Mouse (Mus musculus): ENCODE results near the gene Scd2. TPM values are rescaled to one million over a fixed set of nuclear protein-coding genes. Genes with fewer than 3 reads are reported as not detected.
"Not testable (repeated sequence)": the region's sequence is repeated elsewhere in the genome, so short reads cannot be mapped to it uniquely, and the experiment has no call there.

Gene Scd2
- 6.7 and 7.7 TPM in 2 replicates for polyA plus RNA-seq (2012; ENCODE audit: insufficient read depth, insufficient read length, missing spikeins)

DNA sequence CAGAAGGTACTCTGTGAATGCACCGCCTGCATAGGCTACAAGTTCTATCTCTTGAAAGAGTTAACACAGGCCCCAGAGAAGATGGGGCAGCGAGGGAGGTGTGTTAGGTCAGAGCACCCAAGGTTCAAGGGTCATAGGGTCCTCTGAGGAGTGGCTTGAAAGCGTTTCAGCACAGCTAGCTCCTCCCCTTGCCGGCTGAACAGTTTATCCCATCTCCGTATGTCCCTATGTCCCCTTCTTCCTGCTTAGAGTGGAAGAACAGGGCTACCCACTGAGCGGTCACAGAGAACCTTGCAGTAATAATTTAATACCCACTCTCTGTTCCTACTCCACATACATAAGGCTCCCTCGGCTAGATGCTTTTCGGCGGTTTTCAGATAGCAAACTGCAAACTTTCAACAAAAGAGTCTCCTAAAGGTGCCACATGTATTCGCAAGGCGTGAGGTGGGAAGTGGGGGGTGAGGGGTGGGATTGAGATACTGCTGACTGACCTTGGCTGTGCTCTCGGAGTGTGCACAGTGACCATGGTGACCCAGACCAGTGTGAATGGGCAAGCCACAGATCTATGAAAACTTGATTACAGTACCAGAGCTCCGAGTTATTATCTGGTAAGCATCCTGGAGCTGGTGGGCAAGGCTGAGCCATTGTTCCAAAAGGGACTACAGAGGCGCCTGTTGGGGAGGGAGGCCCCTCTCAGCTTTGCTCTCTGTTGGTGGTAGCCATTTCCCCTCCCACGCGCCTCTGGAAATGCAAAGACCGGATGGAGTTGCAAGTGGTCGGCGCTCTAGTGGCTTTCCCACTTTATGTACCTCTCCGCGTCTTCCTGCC lies at the start of gene Scd2:
Scd2 (plus strand) TSS at position 734 of the 828 bp plus-strand sequence.
- Histone ChIP-seq H3K27ac (ENCODE audit: insufficient read depth, low read depth, low read length) (peak within 1 kb of the TSS; percentile 98), H3K4me3 (ENCODE audit: insufficient read depth, low read length) (peak within 1 kb of the TSS; percentile 98), H3K4me1 (ENCODE audit: control insufficient read depth, insufficient read depth, low read length) (peaks cover 20% of the 10 kb centered on the region)
- TF ChIP-seq POLR2A (IDR thresholded peaks at IDR 0.05; ENCODE audit: borderline replicate concordance, low read depth, low read length): no peak
- no peak for TF ChIP-seq CTCF (IDR thresholded peaks at IDR 0.05; ENCODE audit: low read depth, low read length)

DNA sequence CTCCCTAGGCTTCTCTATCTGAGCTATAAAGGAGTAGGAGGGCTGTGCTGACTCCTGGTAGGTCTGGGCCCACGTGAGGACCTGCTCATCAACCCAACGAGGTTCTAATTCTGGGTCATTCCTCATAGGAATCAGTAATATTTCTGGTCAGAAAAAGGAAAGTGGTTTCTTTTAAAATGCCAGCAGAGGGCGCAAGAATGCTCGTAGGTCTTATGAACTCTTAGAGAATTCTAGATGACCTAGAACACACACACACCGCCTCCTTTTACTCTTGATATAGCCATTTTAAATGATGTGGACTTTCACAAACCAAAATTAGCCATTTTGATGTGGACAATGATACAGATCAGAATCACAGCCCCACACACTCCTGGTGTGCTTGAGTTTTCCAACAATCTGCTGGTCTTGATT lies 47.7 kb upstream of the Scd2 start:
- TF ChIP-seq CTCF (IDR thresholded peaks at IDR 0.05; ENCODE audit: low read depth, low read length) (no peak), POLR2A (IDR thresholded peaks at IDR 0.05; ENCODE audit: borderline replicate concordance, low read depth, low read length) (no peak)
- Histone ChIP-seq H3K27ac (ENCODE audit: insufficient read depth, low read depth, low read length) (no peak overlapping the region), H3K4me3 (ENCODE audit: insufficient read depth, low read length) (no peak overlapping the region), H3K4me1 (ENCODE audit: control insufficient read depth, insufficient read depth, low read length) (peaks cover 27% of the 10 kb centered on the region)

DNA sequence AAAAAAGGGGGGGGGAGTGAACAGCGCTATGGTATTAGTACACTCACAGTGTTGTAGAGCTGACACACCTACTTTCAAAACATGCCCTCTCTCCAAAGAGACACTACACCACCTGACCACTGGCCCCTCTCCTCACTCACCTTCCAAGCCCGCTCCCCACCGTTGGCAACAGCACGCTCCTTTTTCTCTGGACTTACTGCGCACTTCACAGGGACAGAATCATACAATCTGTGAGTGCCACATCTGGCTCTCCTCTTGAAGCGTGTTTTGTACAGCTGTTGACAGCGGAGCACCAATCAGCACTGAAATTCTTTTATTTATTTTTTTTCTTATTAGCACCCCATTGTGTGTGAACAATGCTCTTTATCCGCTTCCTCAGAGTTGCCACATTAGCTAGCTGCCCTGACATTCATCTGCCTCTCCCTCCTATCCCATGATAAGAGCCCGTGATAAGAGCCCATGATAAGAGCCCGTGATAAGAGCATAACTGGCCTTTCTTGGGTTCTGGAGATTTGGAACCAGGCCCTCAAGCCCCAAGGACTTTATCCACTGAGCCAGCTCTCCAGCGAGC lies 47.0 kb upstream of the Scd2 start:
- H3K4me1 ChIP-seq (ENCODE audit: control insufficient read depth, insufficient read depth, low read length): peaks cover 27% of the 10 kb centered on the region
- TF ChIP-seq POLR2A (IDR thresholded peaks at IDR 0.05; ENCODE audit: borderline replicate concordance, low read depth, low read length): no peak
- no peak for TF ChIP-seq CTCF (IDR thresholded peaks at IDR 0.05; ENCODE audit: low read depth, low read length)
- no peak overlapping the region for H3K27ac ChIP-seq (ENCODE audit: insufficient read depth, low read depth, low read length)
- H3K4me3 ChIP-seq (ENCODE audit: insufficient read depth, low read length): no peak overlapping the region

DNA sequence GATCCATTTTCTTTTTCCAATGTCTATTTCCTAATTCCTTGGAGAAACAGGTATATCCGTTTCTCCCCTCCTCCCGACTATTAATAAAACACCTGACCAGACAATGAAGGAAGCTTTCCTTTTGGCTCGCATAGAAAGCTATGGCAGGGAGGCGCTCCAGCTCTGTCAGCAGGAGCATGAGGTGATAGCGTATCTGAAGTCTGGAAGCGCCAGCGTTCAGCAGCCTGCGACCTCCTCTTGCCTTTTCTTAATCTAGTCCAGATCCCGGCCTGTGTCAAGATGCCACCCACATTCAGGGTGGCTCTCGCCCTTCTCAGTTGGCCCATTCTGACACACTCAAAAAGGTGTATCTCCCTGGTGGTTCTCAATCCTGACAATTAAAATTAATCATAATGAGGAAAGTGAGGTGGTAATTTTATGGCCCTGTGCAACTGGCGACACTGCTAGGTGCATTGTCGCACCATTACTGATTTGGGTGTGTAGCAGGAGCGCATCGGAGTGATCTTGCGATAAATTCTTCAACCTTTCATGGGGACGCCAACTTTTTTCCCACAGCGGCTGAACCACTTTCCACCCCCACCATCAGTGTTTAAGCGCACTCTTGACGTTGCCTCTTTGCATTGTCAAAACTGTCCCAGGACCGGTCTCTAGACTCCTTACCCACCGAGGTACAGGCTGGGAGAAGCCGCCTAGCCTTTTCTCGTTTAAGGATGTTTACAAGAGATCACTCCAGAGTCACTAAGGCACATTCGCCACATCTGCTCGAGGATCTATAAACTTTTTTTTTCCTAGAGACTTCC lies 46.0 kb upstream of the Scd2 start:
- TF ChIP-seq CTCF (IDR thresholded peaks at IDR 0.05; ENCODE audit: low read depth, low read length): no peak
- TF ChIP-seq POLR2A (IDR thresholded peaks at IDR 0.05; ENCODE audit: borderline replicate concordance, low read depth, low read length): no peak
- Histone ChIP-seq H3K27ac (ENCODE audit: insufficient read depth, low read depth, low read length) (peak overlapping the region; percentile 51), H3K4me3 (ENCODE audit: insufficient read depth, low read length) (peak overlapping the region; percentile 44), H3K4me1 (ENCODE audit: control insufficient read depth, insufficient read depth, low read length) (peaks cover 27% of the 10 kb centered on the region)

DNA sequence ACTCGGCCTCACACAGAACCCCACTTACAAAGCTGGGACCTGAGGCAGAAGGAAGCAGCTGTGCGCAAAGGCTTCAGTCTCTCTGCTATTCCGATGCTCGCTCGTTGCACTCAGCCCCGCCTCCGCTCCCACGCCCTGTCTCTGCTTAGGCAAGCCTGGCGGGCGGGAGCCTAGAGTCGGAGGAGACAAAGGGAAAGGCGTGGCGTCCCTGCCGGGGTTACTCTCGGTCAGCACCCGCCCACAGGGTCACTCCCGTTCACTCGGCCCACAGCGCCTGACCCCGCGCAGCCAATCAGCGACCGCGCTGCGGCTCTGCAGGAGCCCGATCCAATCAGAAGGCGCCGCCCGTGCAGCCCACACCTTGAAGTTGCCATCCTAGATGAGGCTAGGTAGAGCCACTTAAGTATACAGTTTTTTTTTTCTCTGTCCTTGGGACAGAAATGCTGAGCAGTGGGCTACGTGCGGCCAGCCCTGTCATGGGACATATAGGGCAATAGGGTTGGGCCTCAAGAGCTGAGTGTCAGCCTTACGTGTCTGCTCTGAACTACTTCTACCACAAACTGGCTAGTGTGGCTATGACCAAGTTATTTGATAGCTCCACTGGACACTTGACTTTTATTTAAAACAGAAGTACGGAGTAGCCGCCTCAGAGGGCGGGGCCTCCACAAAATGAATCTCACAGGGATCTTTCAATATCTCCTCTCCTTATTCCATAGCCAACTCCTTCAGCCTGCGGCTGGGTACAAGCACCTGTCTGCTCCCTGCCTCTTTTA lies 45.2 kb upstream of the Scd2 start:
- TF ChIP-seq CTCF (IDR thresholded peaks at IDR 0.05; ENCODE audit: low read depth, low read length) (no peak; the same call in 1 of the 2 replicates), POLR2A (IDR thresholded peaks at IDR 0.05; ENCODE audit: borderline replicate concordance, low read depth, low read length) (no peak)
- Histone ChIP-seq H3K4me3 (ENCODE audit: insufficient read depth, low read length) (peak overlapping the region; percentile 44), H3K27ac (ENCODE audit: insufficient read depth, low read depth, low read length) (peak overlapping the region; percentile 85), H3K4me1 (ENCODE audit: control insufficient read depth, insufficient read depth, low read length) (peaks cover 27% of the 10 kb centered on the region)

DNA sequence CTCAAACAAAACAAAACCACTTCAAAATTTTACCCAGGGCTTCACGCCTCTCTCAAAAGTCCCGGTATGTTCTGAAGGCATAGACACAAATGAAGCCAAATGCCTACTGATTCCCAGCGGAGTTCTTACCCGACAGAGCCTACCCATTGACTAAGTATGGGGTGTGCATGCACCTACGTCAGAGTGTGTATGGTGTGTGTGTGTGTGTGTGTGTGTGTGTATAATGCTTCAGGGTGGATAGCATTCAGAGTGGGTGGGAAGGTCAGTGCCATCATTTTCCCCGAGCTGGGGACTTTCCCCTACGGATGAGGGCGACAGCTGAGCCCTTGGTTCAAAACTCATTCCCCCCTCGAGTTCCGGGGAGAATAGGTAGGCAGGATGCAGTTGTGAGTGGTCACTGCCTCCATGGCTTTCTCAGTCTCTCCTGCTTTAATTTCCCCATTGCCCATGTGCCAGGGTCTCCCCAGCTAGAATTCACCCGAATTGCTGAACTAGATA lies 44.6 kb upstream of the Scd2 start:
- peaks cover 33% of the 10 kb centered on the region for H3K4me1 ChIP-seq (ENCODE audit: control insufficient read depth, insufficient read depth, low read length)
- TF ChIP-seq CTCF (IDR thresholded peaks at IDR 0.05; ENCODE audit: low read depth, low read length): no peak
- no peak for TF ChIP-seq POLR2A (IDR thresholded peaks at IDR 0.05; ENCODE audit: borderline replicate concordance, low read depth, low read length)
- peak overlapping the region; percentile 85 for H3K27ac ChIP-seq (ENCODE audit: insufficient read depth, low read depth, low read length)
- peak overlapping the region; percentile 1; the same call in 1 of the 2 replicates for H3K4me3 ChIP-seq (ENCODE audit: insufficient read depth, low read length)

DNA sequence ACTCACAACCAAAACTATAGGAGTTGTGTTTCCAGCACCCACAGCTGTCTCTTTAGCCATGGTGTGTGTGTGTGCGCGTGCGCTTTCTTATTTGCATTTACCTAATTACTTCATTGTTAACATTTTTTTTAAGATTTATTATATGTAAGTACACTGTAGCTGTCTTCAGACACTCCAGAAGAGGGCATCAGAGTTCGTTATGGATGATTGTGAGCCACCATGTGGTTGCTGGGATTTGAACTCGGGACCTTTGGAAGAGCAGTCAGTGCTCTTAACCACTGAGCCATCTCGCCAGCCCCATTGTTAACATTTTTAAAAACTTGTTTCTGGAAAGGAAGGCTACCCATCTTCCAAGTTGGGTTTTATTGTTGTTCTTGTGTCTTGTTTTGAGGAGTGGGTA lies 42.3 kb upstream of the Scd2 start:
- not testable (repeated sequence) for H3K27ac ChIP-seq (ENCODE audit: insufficient read depth, low read depth, low read length); H3K4me3 ChIP-seq (ENCODE audit: insufficient read depth, low read length)
- peaks cover 36% of the 10 kb centered on the region for H3K4me1 ChIP-seq (ENCODE audit: control insufficient read depth, insufficient read depth, low read length)

DNA sequence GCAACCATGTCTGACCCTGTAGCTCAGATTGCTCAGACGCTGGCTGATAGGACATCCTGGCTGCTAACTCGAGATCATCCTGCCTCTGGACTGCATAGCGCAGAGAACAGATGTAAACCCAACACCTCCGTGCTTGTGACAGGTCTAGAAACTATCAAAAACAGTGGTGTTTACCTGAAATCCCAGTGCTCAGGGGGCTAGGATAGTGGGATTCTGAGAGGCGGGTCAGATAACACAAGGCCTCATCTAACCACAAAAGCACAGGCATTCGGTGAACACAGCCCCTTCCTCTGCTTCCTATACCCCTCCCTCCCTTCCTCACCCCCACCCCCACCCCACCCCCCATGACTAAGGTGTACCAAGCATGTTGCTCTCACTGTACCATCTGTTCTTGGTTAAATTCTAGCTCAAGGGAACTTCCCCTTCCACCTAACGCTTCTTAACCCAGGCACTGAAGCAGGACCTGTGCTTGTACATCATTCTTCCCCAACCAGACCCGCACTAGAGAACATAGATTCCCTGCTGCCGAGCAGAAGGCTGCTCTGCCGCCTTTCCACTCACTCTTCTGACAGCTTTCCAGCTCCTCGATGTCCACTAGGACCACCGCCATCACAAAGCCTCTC lies 41.4 kb upstream of the Scd2 start:
- H3K4me3 ChIP-seq (ENCODE audit: insufficient read depth, low read length): no peak overlapping the region

DNA sequence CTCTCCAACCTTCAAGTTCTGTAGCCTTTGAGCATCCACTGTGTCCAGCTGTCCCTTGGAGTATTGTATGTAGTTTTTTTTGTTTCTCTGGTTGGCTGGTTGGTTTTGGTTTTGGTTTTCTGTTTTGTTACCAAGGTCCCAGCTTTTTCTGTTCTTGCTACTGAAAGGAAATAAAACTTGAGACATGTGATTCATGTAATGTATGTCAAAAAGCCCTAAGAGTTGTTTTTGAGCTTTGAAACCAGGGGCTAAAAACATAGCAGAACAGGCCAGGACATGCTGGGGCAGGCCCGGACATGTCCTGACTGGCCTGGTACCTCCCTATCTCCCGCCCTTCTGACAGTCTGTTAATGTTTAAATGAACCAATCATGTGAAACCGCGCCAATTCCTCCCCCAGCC lies 39.4 kb upstream of the Scd2 start:
- peak overlapping the region; percentile 50 for H3K27ac ChIP-seq (ENCODE audit: insufficient read depth, low read depth, low read length)
- H3K4me3 ChIP-seq (ENCODE audit: insufficient read depth, low read length): not testable (repeated sequence)
- H3K4me1 ChIP-seq (ENCODE audit: control insufficient read depth, insufficient read depth, low read length): peaks cover 23% of the 10 kb centered on the region

More for the DNA sequence above, 41.4 kb upstream of the Scd2 start:
- TF ChIP-seq POLR2A (IDR thresholded peaks at IDR 0.05; ENCODE audit: borderline replicate concordance, low read depth, low read length) (no peak), CTCF (IDR thresholded peaks at IDR 0.05; ENCODE audit: low read depth, low read length) (no peak)
- Histone ChIP-seq H3K27ac (ENCODE audit: insufficient read depth, low read depth, low read length) (no peak overlapping the region), H3K4me1 (ENCODE audit: control insufficient read depth, insufficient read depth, low read length) (peaks cover 34% of the 10 kb centered on the region)
